Mouse (Mus musculus) right cerebral cortex, postnatal 14 days (tissue): ENCODE data around the gene Zdhhc14.

Experiments used
- DNase-seq: peaks from one replicate; pipeline ENCODE4 v3.0.0; 2022

The Zdhhc14 gene

GRCm38 (mm10) chr17:5685324-5685723, 193.0 kb downstream of the Zdhhc14 start:
- no peak for DNase-seq

- DNase-seq = no peak
Measured at GRCm38 (mm10) chr17:5687810-5688209, 195.5 kb downstream of the Zdhhc14 start.

- no peak for DNase-seq
Measured at GRCm38 (mm10) chr17:5688222-5688621, 195.9 kb downstream of the Zdhhc14 start.

- no peak for DNase-seq
Measured at GRCm38 (mm10) chr17:5688669-5689068, 196.3 kb downstream of the Zdhhc14 start.

GRCm38 (mm10) chr17:5690746-5691535, 198.6 kb downstream of the Zdhhc14 start:
- DNase-seq = no peak

- no peak for DNase-seq
Measured at GRCm38 (mm10) chr17:5692661-5693060, 200.3 kb downstream of the Zdhhc14 start.

GRCm38 (mm10) chr17:5693256-5693655, 200.9 kb downstream of the Zdhhc14 start:
- DNase-seq = no peak

GRCm38 (mm10) chr17:5698447-5699096, 206.2 kb downstream of the Zdhhc14 start:
- no peak for DNase-seq

GRCm38 (mm10) chr17:5710320-5711104, 218.2 kb downstream of the Zdhhc14 start:
- no peak for DNase-seq

GRCm38 (mm10) chr17:5711861-5712260, 219.5 kb downstream of the Zdhhc14 start:
- DNase-seq = no peak

- DNase-seq = no peak
Measured at GRCm38 (mm10) chr17:5713141-5713540, 220.8 kb downstream of the Zdhhc14 start.

- DNase-seq = no peak
Measured at GRCm38 (mm10) chr17:5716912-5717311, 224.6 kb downstream of the Zdhhc14 start.

- DNase-seq = no peak
Measured at GRCm38 (mm10) chr17:5718768-5719387, 226.5 kb downstream of the Zdhhc14 start.

GRCm38 (mm10) chr17:5722802-5723201, 230.4 kb downstream of the Zdhhc14 start:
- no peak for DNase-seq

- DNase-seq = no peak
Measured at GRCm38 (mm10) chr17:5723601-5724189, 231.3 kb downstream of the Zdhhc14 start.

- no peak for DNase-seq
Measured at GRCm38 (mm10) chr17:5729587-5730125, 237.3 kb downstream of the Zdhhc14 start.

- no peak for DNase-seq
Measured at GRCm38 (mm10) chr17:5730538-5730937, 238.2 kb downstream of the Zdhhc14 start.

GRCm38 (mm10) chr17:5733400-5733799, 241.0 kb downstream of the Zdhhc14 start:
- DNase-seq = peak; percentile 72

- no peak for DNase-seq
Measured at GRCm38 (mm10) chr17:5741061-5741460, 248.7 kb downstream of the Zdhhc14 start.

GRCm38 (mm10) chr17:5744016-5744415, 251.7 kb downstream of the Zdhhc14 start:
- DNase-seq = no peak

- no peak for DNase-seq
Measured at GRCm38 (mm10) chr17:5746378-5746777, 254.0 kb downstream of the Zdhhc14 start.
